Mouse (Mus musculus): ENCODE data around the gene Ank3.

DNA sequence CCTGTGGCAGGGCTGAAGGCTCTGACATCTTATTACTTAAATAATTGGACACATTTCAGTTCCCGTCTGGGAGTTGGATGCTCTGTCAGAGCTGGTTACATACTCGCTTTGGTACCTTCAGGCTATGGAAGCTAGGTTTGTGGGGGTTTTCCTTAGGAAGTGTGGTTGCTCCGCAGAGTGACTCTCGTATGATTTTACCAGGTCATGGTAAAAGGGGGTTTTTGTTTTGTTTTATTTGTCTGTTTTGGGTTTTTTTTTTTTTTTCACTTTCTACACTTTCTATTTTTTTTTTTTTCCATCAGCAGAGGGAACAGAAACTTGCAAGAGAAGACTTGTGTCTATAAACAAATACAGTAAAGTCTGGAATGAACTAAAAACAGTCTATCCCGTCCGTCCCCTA is 131.8 kb downstream of the Ank3 start:
- TF ChIP-seq CTCF (conservative IDR thresholded peaks at IDR 0.05; ENCODE audit: insufficient read depth, insufficient read length, low read depth, low read length), result no peak
- TF ChIP-seq POLR2A (IDR thresholded peaks at IDR 0.05; ENCODE audit: low read depth, low read length), result no peak
